8 mouse cellular contexts compared by ENCODE assay signal in the genomic region with DNA sequence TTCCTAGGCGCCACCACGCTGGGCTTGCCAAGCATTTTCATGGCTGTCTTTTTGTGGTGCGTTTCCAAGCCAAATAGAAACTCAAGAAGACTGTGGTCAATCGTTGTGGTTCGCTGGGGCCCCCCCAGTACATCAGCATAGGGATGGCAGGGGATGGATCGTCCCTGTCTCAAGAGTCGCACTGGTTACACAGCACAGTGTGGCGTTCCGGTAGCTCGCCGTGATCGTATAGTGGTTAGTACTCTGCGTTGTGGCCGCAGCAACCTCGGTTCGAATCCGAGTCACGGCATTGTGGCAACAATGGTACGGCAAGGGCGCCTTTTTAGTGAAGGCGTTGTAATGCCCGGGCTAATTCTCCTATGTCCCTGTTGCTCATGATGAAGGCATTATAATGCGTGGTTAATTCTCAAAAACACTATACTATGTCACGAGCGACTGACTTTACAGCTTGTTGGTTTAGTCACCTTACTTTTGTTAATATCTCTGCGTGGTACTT. TPM values are rescaled to one million over a fixed set of nuclear protein-coding genes. Genes with fewer than 3 reads are reported as not detected.
A peak's percentile ranks its signal among the peaks of the same experiment; 100 is the strongest.
DNase-seq lines count a peak whose midpoint lies in the region; ATAC-seq and TF ChIP-seq lines count a peak whose summit lies in the region.

No protein-coding gene starts in this region.

- H3K27me3 ChIP-seq in forebrain, embryonic 14.5 days (replicated peaks; ENCODE audit: control insufficient read depth, insufficient read depth, low read length): no peaks in the 10 kb centered on the region
- H3K27me3 ChIP-seq in lung, embryonic 14.5 days (ENCODE audit: insufficient read depth, low read length): no peaks in the 10 kb centered on the region

- H3K36me3 ChIP-seq in forebrain, embryonic 14.5 days (ENCODE audit: control insufficient read depth, insufficient read depth, low read length): no peaks in the 10 kb centered on the region
- no peaks in the 10 kb centered on the region for H3K36me3 ChIP-seq in lung, embryonic 14.5 days (ENCODE audit: insufficient read depth)

- H3K27ac ChIP-seq in forebrain, embryonic 14.5 days (ENCODE audit: low read depth, low read length): peak overlapping the region; percentile 92
- peak overlapping the region; percentile 95 for H3K27ac ChIP-seq in lung, embryonic 14.5 days (ENCODE audit: low read depth)

- TF ChIP-seq CTCF in lung, embryonic 14.5 days (IDR thresholded peaks at IDR 0.05; ENCODE audit: low read depth): no peak

- ATAC-seq in forebrain, embryonic 14.5 days: peak; percentile 78
- ATAC-seq in lung, embryonic 14.5 days (ENCODE audit: insufficient read depth): peak; percentile 88
- ATAC-seq in neutrophil, adult 5-6 weeks (ENCODE audit: extremely low read depth, insufficient number of reproducible peaks, low FRiP score, poor library complexity, severe bottlenecking): peak; percentile 39

- peak overlapping the region; percentile 46 for H3K4me2 ChIP-seq in forebrain, embryonic 14.5 days (ENCODE audit: low read length)
- H3K4me2 ChIP-seq in lung, embryonic 14.5 days: peak overlapping the region; percentile 67

- peak; percentile 83 for DNase-seq in ES-CJ7 (ENCODE audit: low read depth, low spot score)
- peak; percentile 85 for DNase-seq in brain, adult 2 months (ENCODE audit: low read depth, low spot score)
- DNase-seq in forebrain, embryonic 14.5 days (ENCODE audit: low spot score): peak; percentile 87
- peak; percentile 81 to 82 for DNase-seq in heart, postnatal 36 days
- peak; percentile 69 to 83 for DNase-seq in layer of hippocampus, adult 8-10 months (ENCODE audit: low spot score in 2 of 2)
- peak; percentile 92 for DNase-seq in lung, embryonic 14.5 days
- DNase-seq in thymus, postnatal 0 days (ENCODE audit: low spot score): peak; percentile 79

- peak overlapping the region; percentile 77 for H3K9ac ChIP-seq in forebrain, embryonic 14.5 days (ENCODE audit: low read length)
- peak overlapping the region; percentile 81 for H3K9ac ChIP-seq in lung, embryonic 14.5 days

- no peaks in the 10 kb centered on the region for H3K4me1 ChIP-seq in forebrain, embryonic 14.5 days (ENCODE audit: control insufficient read depth, insufficient read depth, low read length)
- H3K4me1 ChIP-seq in lung, embryonic 14.5 days (ENCODE audit: insufficient read depth): no peaks in the 10 kb centered on the region

- H3K9me3 ChIP-seq in forebrain, embryonic 14.5 days (replicated peaks; ENCODE audit: control insufficient read depth, low read length): no peaks in the 10 kb centered on the region
- no peaks in the 10 kb centered on the region for H3K9me3 ChIP-seq in lung, embryonic 14.5 days (ENCODE audit: low read depth, low read length)

- peak overlapping the region; percentile 52 for H3K4me3 ChIP-seq in forebrain, embryonic 14.5 days (ENCODE audit: low read depth, low read length)
- peak overlapping the region; percentile 60 for H3K4me3 ChIP-seq in lung, embryonic 14.5 days (ENCODE audit: low read depth, low read length)

- under 1% methylated on average over 26 of the region's 26 CpGs for WGBS in forebrain, embryonic 14.5 days
- WGBS in lung, embryonic 14.5 days: under 1% methylated on average over 26 of the region's 26 CpGs

- intact Hi-C loops in heart, postnatal 36 days (cut with DNase I): loop anchor here (1.0 to 10.0 kb wide), 3 partner anchors 29 to 247 kb away; no protein-coding TSS in a partner anchor

RNA-seq across cellular contexts. Expression of gene Shf, which starts 8.8 kb away (rescaled TPM):
- 9.7 and 12.4 TPM in 2 replicates for polyA plus RNA-seq in forebrain, embryonic 14.5 days (2014; fragmentation: Nextera tagmentation; extraction: Ambion mirVana)
- total RNA-seq in heart, postnatal 36 days (2021): 1 to 10 TPM; 5.0 to 6.1 TPM
- total RNA-seq in layer of hippocampus, adult 8-10 months (2022): 10 to 100 TPM; 56.6 to 66.5 (median 61.5) TPM
- polyA plus RNA-seq in lung, embryonic 14.5 days (2014; fragmentation: Nextera tagmentation; extraction: Ambion mirVana): 3.7 and 5.1 TPM in 2 replicates
- 1.6 and 4.5 TPM in 2 replicates for total RNA-seq in neutrophil, adult 5-6 weeks (2017)
- polyA plus RNA-seq in thymus, postnatal 0 days (2015; fragmentation: Nextera tagmentation; extraction: Ambion mirVana): 3.4 and 3.9 TPM in 2 replicates

RNA-seq across cellular contexts. Expression of gene Slc28a2, which starts 48.5 kb away (rescaled TPM):
- polyA plus RNA-seq in forebrain, embryonic 14.5 days (2014; fragmentation: Nextera tagmentation; extraction: Ambion mirVana): not detected in 2 replicates
- total RNA-seq in heart, postnatal 36 days (2021): 10 to 100 TPM; 21.7 to 22.4 TPM
- total RNA-seq in layer of hippocampus, adult 8-10 months (2022): 1 to 10 TPM in 1 of 4 experiments, under 1 TPM in 3; 0.19 to 1.3 (median 0.56) TPM
- polyA plus RNA-seq in lung, embryonic 14.5 days (2014; fragmentation: Nextera tagmentation; extraction: Ambion mirVana): 0.12 and 0.26 TPM in 2 replicates
- 146 and 148 TPM in 2 replicates for total RNA-seq in neutrophil, adult 5-6 weeks (2017)
- 25.0 and 29.1 TPM in 2 replicates for polyA plus RNA-seq in thymus, postnatal 0 days (2015; fragmentation: Nextera tagmentation; extraction: Ambion mirVana)

Comparison
In these comparisons a context has a peak if more than half of its experiments do, and no peak if none do; other contexts are left out.
1. Peak in every context shown above with its lines: DNase-seq, ATAC-seq, H3K4me3 ChIP-seq and H3K27ac ChIP-seq.
2. RNA of gene Shf, which starts 8.8 kb away (total RNA-seq): 56.6 to 66.5 TPM in layer of hippocampus, adult 8-10 months; 5.0 to 6.1 TPM in heart, postnatal 36 days and 1.6 to 4.5 TPM in neutrophil, adult 5-6 weeks; every median in the first group is over 4 times any median in the second.
3. RNA of gene Slc28a2, which starts 48.5 kb away (total RNA-seq): 146 to 148 TPM in neutrophil, adult 5-6 weeks and 21.7 to 22.4 TPM in heart, postnatal 36 days; 0.19 to 1.3 TPM in layer of hippocampus, adult 8-10 months; every median in the first group is over 4 times any median in the second.